Comparison of ENCODE assay signal across 8 mouse cellular contexts in the genomic region with DNA sequence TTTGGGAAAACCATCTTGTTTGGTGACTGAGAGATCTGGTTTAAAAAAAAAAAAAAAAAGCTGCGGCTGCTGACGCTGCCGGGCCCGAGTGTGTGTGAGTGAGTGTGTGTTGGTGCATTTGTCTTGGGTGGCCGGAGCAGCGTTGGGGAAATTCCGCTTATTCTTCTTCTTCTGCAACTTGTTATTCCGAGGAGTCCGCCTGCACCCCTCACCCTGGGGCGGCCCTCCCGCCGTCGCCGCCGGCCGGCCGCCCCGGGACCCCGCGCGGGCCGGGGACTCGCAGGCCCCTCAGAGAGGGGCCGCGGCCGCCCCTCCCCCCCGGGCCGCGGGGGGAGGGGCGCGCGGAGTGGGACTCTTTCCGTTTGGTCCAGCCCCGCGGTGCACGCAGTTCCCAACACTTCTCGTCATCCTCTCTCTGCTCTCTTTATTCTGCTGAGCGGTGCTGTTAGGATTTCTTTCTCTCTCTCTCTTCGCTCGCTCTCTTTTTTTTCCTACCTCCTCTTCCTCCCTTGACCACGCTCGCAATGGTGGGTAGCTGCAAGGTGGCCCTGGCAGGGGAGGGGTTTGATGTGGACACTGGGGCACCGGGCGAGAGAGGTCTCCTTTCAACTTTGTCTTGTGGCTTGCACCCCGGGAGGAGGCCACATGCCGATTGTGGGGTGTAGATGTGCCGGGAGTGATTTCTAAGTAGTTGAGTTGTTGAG.
DNase-seq lines count a peak whose midpoint lies in the region; ATAC-seq and TF ChIP-seq lines count a peak whose summit lies in the region.

No protein-coding gene starts in this region.

- H3K27me3 ChIP-seq in forebrain, embryonic 10.5 days (ENCODE audit: poor library complexity, severe bottlenecking): no peaks in the 10 kb centered on the region
- no peaks in the 10 kb centered on the region for H3K27me3 ChIP-seq in heart, postnatal 0 days (ENCODE audit: control insufficient read depth, insufficient read depth, low read length)
- no peaks in the 10 kb centered on the region for H3K27me3 ChIP-seq in lung, embryonic 16.5 days (ENCODE audit: control insufficient read depth, insufficient read depth, low read depth, low read length)

- TF ChIP-seq EP300 in heart, postnatal 0 days (IDR thresholded peaks at IDR 0.05; ENCODE audit: low read depth): no peak

- no peak for TF ChIP-seq CTCF in heart, postnatal 0 days (IDR thresholded peaks at IDR 0.05; ENCODE audit: low read depth)

- peak overlapping the region; percentile 90 for H3K9ac ChIP-seq in heart, postnatal 0 days (replicated peaks; ENCODE audit: low read depth, low read length)
- peak overlapping the region; percentile 89 for H3K9ac ChIP-seq in lung, embryonic 16.5 days (ENCODE audit: low read length)

- WGBS in forebrain, embryonic 10.5 days: under 1% methylated on average over 47 of the region's 47 CpGs
- WGBS in heart, postnatal 0 days: under 1% methylated on average over 46 of the region's 47 CpGs
- under 1% methylated on average over 39 of the region's 47 CpGs for WGBS in lung, embryonic 16.5 days

- H3K36me3 ChIP-seq in forebrain, embryonic 10.5 days (replicated peaks): no peaks in the 10 kb centered on the region
- no peaks in the 10 kb centered on the region for H3K36me3 ChIP-seq in heart, postnatal 0 days (replicated peaks; ENCODE audit: control insufficient read depth, insufficient read depth, low read length)
- H3K36me3 ChIP-seq in lung, embryonic 16.5 days (ENCODE audit: control insufficient read depth, insufficient read depth, low read length): no peaks in the 10 kb centered on the region

- H3K27ac ChIP-seq in forebrain, embryonic 10.5 days: peak overlapping the region; percentile 99
- H3K27ac ChIP-seq in heart, postnatal 0 days (ENCODE audit: low read depth): peak overlapping the region; percentile 99
- H3K27ac ChIP-seq in lung, embryonic 16.5 days (ENCODE audit: low read length): peak overlapping the region; percentile 100

- ATAC-seq in CD4-positive, CD25-positive, alpha-beta regulatory T cell, adult 4 months: peak; percentile 44
- ATAC-seq in heart, postnatal 0 days (ENCODE audit: insufficient read depth, low read depth): peak; percentile 36
- ATAC-seq in lung, embryonic 16.5 days (ENCODE audit: low read depth): peak; percentile 48

- H3K9me3 ChIP-seq in forebrain, embryonic 10.5 days: no peaks in the 10 kb centered on the region
- no peaks in the 10 kb centered on the region for H3K9me3 ChIP-seq in heart, postnatal 0 days (replicated peaks; ENCODE audit: control insufficient read depth, low read length)
- H3K9me3 ChIP-seq in lung, embryonic 16.5 days (ENCODE audit: control insufficient read depth, low read length): no peaks in the 10 kb centered on the region

- DNase-seq in adrenal gland, postnatal 4 days (ENCODE audit: low spot score in 2 of 2): peak; percentile 16 to 23
- peak; percentile 68 for DNase-seq in forebrain, embryonic 10.5 days (ENCODE audit: extremely low spot score, low spot score)
- peak; percentile 47 for DNase-seq in heart, postnatal 0 days (ENCODE audit: low spot score)
- peak; percentile 49 to 71 for DNase-seq in kidney, postnatal 25 days
- DNase-seq in ovary, postnatal 14 days (ENCODE audit: low spot score): peak; percentile 31
- peak; percentile 47 to 53 for DNase-seq in thymus, postnatal 36 days

- peak overlapping the region; percentile 92 for H3K4me2 ChIP-seq in heart, postnatal 0 days (ENCODE audit: low read depth, low read length)
- peak overlapping the region; percentile 78 for H3K4me2 ChIP-seq in lung, embryonic 16.5 days (ENCODE audit: low read depth, low read length)

- peaks cover 57% of the 10 kb centered on the region for H3K4me1 ChIP-seq in forebrain, embryonic 10.5 days
- peaks cover 15% of the 10 kb centered on the region; the same call in 1 of the 2 replicates for H3K4me1 ChIP-seq in heart, postnatal 0 days (ENCODE audit: control insufficient read depth, insufficient read depth)
- peaks cover 20% of the 10 kb centered on the region for H3K4me1 ChIP-seq in lung, embryonic 16.5 days (replicated peaks; ENCODE audit: control insufficient read depth, insufficient read depth, low read length)

- H3K4me3 ChIP-seq in forebrain, embryonic 10.5 days: peak overlapping the region; percentile 79
- H3K4me3 ChIP-seq in heart, postnatal 0 days (ENCODE audit: low read depth, low read length): peak overlapping the region; percentile 87
- H3K4me3 ChIP-seq in lung, embryonic 16.5 days (ENCODE audit: low read length): peak overlapping the region; percentile 84

Comparison
In these comparisons a context has a peak if more than half of its experiments do, and no peak if none do; other contexts are left out.
1. Peak in every context shown above with its lines: DNase-seq, ATAC-seq, H3K4me3 ChIP-seq and H3K27ac ChIP-seq.